Mouse (Mus musculus): ENCODE measurements around the gene Eml2.

The Eml2 gene

GRCm38 (mm10) chr7:19202065-19202850 lies 26.0 kb downstream of the Eml2 start:
- no peak for DNase-seq (ENCODE audit: low spot score)

- DNase-seq (ENCODE audit: low spot score): no peak
These were observed 32.1 kb downstream of the Eml2 start for GRCm38 (mm10) chr7:19208201-19208910.

GRCm38 (mm10) chr7:19208944-19209472 lies 32.8 kb downstream of the Eml2 start:
- DNase-seq (ENCODE audit: low spot score): no peak

- no peak for DNase-seq (ENCODE audit: low spot score)
These were observed 33.3 kb downstream of the Eml2 start for GRCm38 (mm10) chr7:19209494-19209893.

- no peak for DNase-seq (ENCODE audit: low spot score)
These were observed 33.8 kb downstream of the Eml2 start for GRCm38 (mm10) chr7:19210010-19210409.

GRCm38 (mm10) chr7:19211041-19211675 lies 34.9 kb downstream of the Eml2 start:
- DNase-seq (ENCODE audit: low spot score): no peak

GRCm38 (mm10) chr7:19211996-19212755 lies 36.0 kb downstream of the Eml2 start, which contains the start of gene Gpr4:
Gene Gpr4, plus strand, starts transcription at chr7:19212538.
- DNase-seq (ENCODE audit: low spot score): no peak

- DNase-seq (ENCODE audit: low spot score): no peak
These were observed 37.2 kb downstream of the Eml2 start for GRCm38 (mm10) chr7:19213385-19213784.

- DNase-seq (ENCODE audit: low spot score): no peak
These were observed 38.1 kb downstream of the Eml2 start for GRCm38 (mm10) chr7:19214369-19214768.

- no peak for DNase-seq (ENCODE audit: low spot score)
These were observed 38.7 kb downstream of the Eml2 start for GRCm38 (mm10) chr7:19214940-19215339.

GRCm38 (mm10) chr7:19217492-19217891 lies 41.3 kb downstream of the Eml2 start:
- no peak for DNase-seq (ENCODE audit: low spot score)

- peak; percentile 52 for DNase-seq (ENCODE audit: low spot score)
These were observed 41.7 kb downstream of the Eml2 start for GRCm38 (mm10) chr7:19217944-19218343.

- no peak for DNase-seq (ENCODE audit: low spot score)
These were observed 43.8 kb downstream of the Eml2 start for GRCm38 (mm10) chr7:19220061-19220460.

GRCm38 (mm10) chr7:19222189-19222588 lies 46.0 kb downstream of the Eml2 start:
- no peak for DNase-seq (ENCODE audit: low spot score)

- no peak for DNase-seq (ENCODE audit: low spot score)
These were observed 46.7 kb downstream of the Eml2 start for GRCm38 (mm10) chr7:19222875-19223274.

GRCm38 (mm10) chr7:19224933-19225332 lies 48.7 kb downstream of the Eml2 start:
- no peak for DNase-seq (ENCODE audit: low spot score)

GRCm38 (mm10) chr7:19226817-19227797 lies 50.9 kb downstream of the Eml2 start:
- no peak for DNase-seq (ENCODE audit: low spot score)

GRCm38 (mm10) chr7:19227883-19228792 lies 51.9 kb downstream of the Eml2 start, which contains the start of gene Opa3:
Gene Opa3, plus strand, starts transcription at chr7:19228334.
- DNase-seq (ENCODE audit: low spot score): peak; percentile 99

GRCm38 (mm10) chr7:19228793-19229148 lies 52.5 kb downstream of the Eml2 start:
- DNase-seq (ENCODE audit: low spot score): no peak

- no peak for DNase-seq (ENCODE audit: low spot score)
These were observed 53.2 kb downstream of the Eml2 start for GRCm38 (mm10) chr7:19229404-19229803.
